Mouse (Mus musculus) liver, adult 2 months (tissue): ENCODE results near the gene Tprg.

Experiments
- CTCF ChIP-seq: fragments of 200-500 bp; IDR thresholded peaks from 2 replicates; pipeline ENCODE4 v1.5.1; 2011; ENCODE audit warnings: low read depth, low read length, control low read depth
- POLR2A ChIP-seq: fragments of 200-500 bp; IDR thresholded peaks from 2 replicates; pipeline ENCODE4 v1.6.1; 2011; ENCODE audit warnings: low read length, control low read depth; ENCODE audit not compliant: insufficient read depth; ENCODE audit errors: extremely low read depth

- TF ChIP-seq POLR2A, result no peak
- peak; percentile 56 for TF ChIP-seq CTCF
These were observed 63.0 kb downstream of the Tprg start for GRCm38 (mm10) chr16:25349626-25350025.
